Mouse (Mus musculus) embryonic facial prominence, embryonic 11.5 days (tissue): ENCODE measurements around the gene Rrad. TPM values are rescaled to one million over a fixed set of nuclear protein-coding genes. Genes with fewer than 3 reads are reported as not detected.
A peak's percentile ranks its signal among the peaks of the same experiment; 100 is the strongest.

Experiments
- ATAC-seq: fragments of 200-750 bp; cut with Nextera tagmentation; replicated peaks from 2 replicates; pipeline ENCODE4 v1.8.0; 2017; ENCODE audit warnings: low read depth; ENCODE audit not compliant: insufficient number of reproducible peaks, low FRiP score, low TSS enrichment
- DNase-seq: peaks from one replicate; pipeline ENCODE4 v3.0.0-alpha.2; 2015; ENCODE audit warnings: low spot score
- H3K27ac ChIP-seq: fragments of 300-500 bp; sonication (generic); replicated peaks from 2 replicates; pipeline ENCODE4 v1.5.1; 2014; ENCODE audit warnings: mild to moderate bottlenecking, low read depth, low read length, control low read depth
- H3K27me3 ChIP-seq: fragments of 300-500 bp; sonication (generic); 2 replicates; pipeline ENCODE4 v1.6.1; 2014; ENCODE audit warnings: mild to moderate bottlenecking, low read length, moderate library complexity, mixed read lengths; ENCODE audit not compliant: control insufficient read depth, insufficient read depth
- H3K36me3 ChIP-seq: fragments of 300-500 bp; sonication (generic); replicated peaks from 2 replicates; pipeline ENCODE4 v1.6.1; 2014; ENCODE audit warnings: low read depth, mild to moderate bottlenecking, low read length, moderate library complexity, mixed read lengths; ENCODE audit not compliant: control insufficient read depth, insufficient read depth
- H3K4me1 ChIP-seq: fragments of 300-500 bp; sonication (generic); 2 replicates; pipeline ENCODE4 v1.6.1; 2014; ENCODE audit warnings: low read length, mixed read lengths; ENCODE audit not compliant: control insufficient read depth, insufficient read depth
- H3K4me2 ChIP-seq: fragments of 300-500 bp; sonication (generic); 2 replicates; pipeline ENCODE4 v1.6.1; 2014; ENCODE audit warnings: low read depth, mild to moderate bottlenecking, control low read depth, low read length, moderate library complexity
- H3K4me3 ChIP-seq: fragments of 300-500 bp; sonication (generic); 2 replicates; pipeline ENCODE4 v1.5.1; 2014; ENCODE audit warnings: low read depth, low read length, control low read depth
- H3K9ac ChIP-seq: fragments of 300-500 bp; sonication (generic); replicated peaks from 2 replicates; pipeline ENCODE4 v1.6.1; 2014; ENCODE audit warnings: mild to moderate bottlenecking, control low read depth, low read length
- H3K9me3 ChIP-seq: fragments of 300-500 bp; sonication (generic); replicated peaks from 2 replicates; pipeline ENCODE4 v1.6.1; 2016; ENCODE audit warnings: mild to moderate bottlenecking, low read length, inconsistent platforms, mixed read lengths; ENCODE audit not compliant: control insufficient read depth
- WGBS: fragments of 180-500 bp; shearing (Covaris S2); extraction: QIAGEN DNeasy Blood & Tissue Kit; methylation state at CpG from one replicate; pipeline ENCODE4 v1.1.7; 2014; 5-methylcytosine and 5-hydroxymethylcytosine counted together
- polyA plus RNA-seq: library from polyadenylated mRNA; unstranded; fragments of >200 nt; fragmentation: Nextera tagmentation; extraction: Ambion mirVana; gene quantifications from 2 replicates; pipeline ENCODE4 v1.2.1, GENCODE M21; 2014

The Rrad gene
- polyA plus RNA-seq, 1 experiment from 2014 or later = 3.6 TPM

GRCm38 (mm10) chr8:104609222-104609621 is 21.9 kb downstream of the Rrad start:
- 72% methylated on average over 8 of the region's 8 CpGs for WGBS
- DNase-seq = no peak
- Histone ChIP-seq H3K36me3 (no peaks in the 10 kb centered on the region), H3K9me3 (no peaks in the 10 kb centered on the region), H3K9ac (no peak overlapping the region), H3K27me3 (no peaks in the 10 kb centered on the region; the same call in 1 of the 2 replicates), H3K4me2 (no peak overlapping the region), H3K27ac (no peak overlapping the region), H3K4me1 (no peaks in the 10 kb centered on the region), H3K4me3 (no peak overlapping the region)
- ATAC-seq = no peak

DNA sequence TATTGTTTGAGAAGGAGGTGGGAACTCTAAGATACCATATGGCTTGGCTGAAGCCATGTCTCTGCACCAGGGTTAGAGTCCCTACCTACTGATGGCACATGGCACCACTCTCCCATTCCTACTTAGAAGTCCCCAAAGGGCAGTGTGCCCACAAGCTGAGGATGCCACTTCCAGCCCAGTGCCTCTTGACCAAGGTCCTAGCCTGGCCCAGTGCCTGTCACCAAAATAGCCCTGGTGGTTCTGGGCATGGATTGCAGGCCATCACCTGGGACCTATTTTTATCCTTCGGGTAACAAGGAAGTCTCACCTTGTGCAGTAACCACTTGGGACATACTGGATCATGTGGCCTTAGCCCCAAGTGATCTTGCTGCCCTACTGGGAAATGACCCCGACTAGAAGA is 23.2 kb downstream of the Rrad start:
- no peak overlapping the region for H3K27ac ChIP-seq
- no peaks in the 10 kb centered on the region for H3K9me3 ChIP-seq
- no peaks in the 10 kb centered on the region for H3K36me3 ChIP-seq
- H3K4me1 ChIP-seq = no peaks in the 10 kb centered on the region
- no peak overlapping the region for H3K4me3 ChIP-seq
- WGBS = 80% methylated on average over 2 of the region's 2 CpGs
- ATAC-seq = no peak
- no peak overlapping the region for H3K9ac ChIP-seq
- no peak overlapping the region for H3K4me2 ChIP-seq
- no peak for DNase-seq
- H3K27me3 ChIP-seq = no peaks in the 10 kb centered on the region; the same call in 1 of the 2 replicates

- DNase-seq = no peak
- Histone ChIP-seq H3K36me3 (no peaks in the 10 kb centered on the region), H3K9me3 (no peaks in the 10 kb centered on the region), H3K9ac (no peak overlapping the region), H3K4me3 (no peak overlapping the region), H3K4me1 (peaks cover 2% of the 10 kb centered on the region; the same call in 1 of the 2 replicates), H3K27ac (no peak overlapping the region), H3K4me2 (no peak overlapping the region), H3K27me3 (no peaks in the 10 kb centered on the region; the same call in 1 of the 2 replicates)
- WGBS = 47% methylated on average over 6 of the region's 6 CpGs
- no peak for ATAC-seq
Measured at GRCm38 (mm10) chr8:104606329-104606728, 24.8 kb downstream of the Rrad start.

DNA sequence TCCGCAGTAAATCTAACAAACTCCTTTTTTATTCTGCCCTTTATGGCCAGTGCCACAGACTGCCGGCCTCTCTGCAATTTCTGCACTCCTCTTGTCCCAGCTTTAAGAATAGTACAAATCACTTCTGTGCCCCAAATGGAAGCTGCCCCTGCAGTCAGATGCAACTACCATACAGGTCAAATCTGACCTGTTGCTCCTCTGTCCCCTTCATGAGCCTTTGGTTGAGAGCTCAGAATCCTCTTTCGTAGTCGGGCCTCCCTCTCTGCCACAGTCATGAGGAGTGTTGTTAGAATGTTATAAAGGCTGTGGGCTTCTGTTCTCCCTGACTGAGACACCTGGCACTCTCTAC is 27.9 kb downstream of the Rrad start:
- no peak overlapping the region for H3K9ac ChIP-seq

DNA sequence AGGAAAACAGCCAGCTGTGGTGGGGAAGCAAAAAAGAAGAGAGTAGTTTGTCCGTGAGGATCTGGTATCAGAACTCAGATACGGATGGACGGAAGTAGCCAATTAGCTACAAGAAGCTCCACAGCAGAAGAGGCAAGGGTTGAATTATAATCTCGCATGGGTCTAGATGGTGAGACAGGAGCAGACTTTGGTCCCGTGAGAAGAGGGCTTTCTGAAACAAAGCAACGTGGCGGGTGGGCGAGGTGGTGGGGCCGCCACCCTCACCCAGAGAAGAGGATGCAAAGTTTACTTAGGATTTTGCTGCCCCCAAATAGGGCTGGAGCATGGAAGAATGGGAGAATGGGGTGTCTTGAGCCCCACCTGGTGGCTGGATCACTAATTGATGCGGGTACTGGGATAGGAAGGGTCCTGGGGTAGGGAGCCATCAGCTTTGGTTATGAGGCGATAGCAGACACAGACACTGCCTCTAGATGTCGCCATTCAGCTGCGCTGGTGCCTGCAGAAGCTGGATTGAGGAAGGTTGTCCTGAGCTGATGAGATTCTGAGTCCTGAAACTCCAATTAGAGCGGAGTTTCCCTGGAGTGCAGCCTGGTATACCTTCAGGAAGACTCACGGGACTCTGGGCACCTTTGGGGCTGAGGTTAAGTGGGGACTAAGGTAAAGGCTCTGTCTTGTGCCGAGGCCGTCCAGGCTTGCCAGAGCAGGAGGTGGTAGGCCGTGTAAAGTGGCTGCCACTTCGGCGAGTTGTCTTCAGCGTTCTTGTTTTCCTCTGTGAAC is 28.5 kb downstream of the Rrad start:
- H3K27ac ChIP-seq = no peak overlapping the region
- H3K36me3 ChIP-seq = no peaks in the 10 kb centered on the region
- H3K9me3 ChIP-seq = no peaks in the 10 kb centered on the region
- H3K4me1 ChIP-seq = peaks cover 2% of the 10 kb centered on the region; the same call in 1 of the 2 replicates
- ATAC-seq (peak; percentile 89), DNase-seq (peak; percentile 96)
- no peaks in the 10 kb centered on the region for H3K27me3 ChIP-seq
- no peak overlapping the region; the same call in 1 of the 2 replicates for H3K9ac ChIP-seq
- H3K4me3 ChIP-seq = peak overlapping the region; percentile 21; the same call in 1 of the 2 replicates
- WGBS = 21% methylated on average over 21 of the region's 21 CpGs
- peak overlapping the region; percentile 37 for H3K4me2 ChIP-seq

More for the DNA sequence above, 27.9 kb downstream of the Rrad start:
- no peak overlapping the region; the same call in 1 of the 2 replicates for H3K4me2 ChIP-seq
- ATAC-seq = no peak
- H3K4me3 ChIP-seq = no peak overlapping the region
- no peaks in the 10 kb centered on the region for H3K27me3 ChIP-seq
- H3K36me3 ChIP-seq = no peaks in the 10 kb centered on the region
- peaks cover 2% of the 10 kb centered on the region; the same call in 1 of the 2 replicates for H3K4me1 ChIP-seq
- H3K9me3 ChIP-seq = no peaks in the 10 kb centered on the region
- no peak for DNase-seq
- H3K27ac ChIP-seq = no peak overlapping the region
- WGBS = 62% methylated on average over 4 of the region's 4 CpGs

DNA sequence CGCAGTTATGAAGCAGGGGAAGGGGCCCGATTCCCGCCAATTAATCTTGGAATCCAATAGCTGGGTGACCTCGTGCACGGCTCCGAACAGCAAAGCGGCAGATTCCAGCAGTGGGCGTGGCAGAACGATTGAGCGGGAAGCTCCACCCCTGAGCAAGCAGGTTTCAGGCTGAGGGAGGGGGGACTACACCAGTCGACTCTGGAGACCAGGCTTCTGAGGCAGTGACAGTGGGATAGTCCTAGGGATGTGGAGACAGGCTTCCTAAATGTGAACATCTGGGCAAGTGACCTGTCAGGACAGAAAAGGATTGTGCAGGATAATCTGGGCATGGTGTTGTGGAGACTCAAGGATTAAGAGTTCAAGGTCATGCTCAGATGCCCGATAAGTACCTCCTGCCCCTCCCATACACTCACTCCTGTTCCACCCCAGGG is 29.2 kb downstream of the Rrad start:
- H3K4me3 ChIP-seq = 0 out of 2 replicates have a peak overlapping the region, but pooled peaks have one; percentile 21
- H3K27me3 ChIP-seq = no peaks in the 10 kb centered on the region
- ATAC-seq = peak; percentile 58
- no peaks in the 10 kb centered on the region for H3K36me3 ChIP-seq
- 3% methylated on average over 12 of the region's 12 CpGs for WGBS
- peak; percentile 38 for DNase-seq
- peaks cover 2% of the 10 kb centered on the region; the same call in 1 of the 2 replicates for H3K4me1 ChIP-seq
- no peak overlapping the region for H3K27ac ChIP-seq
- no peak overlapping the region; the same call in 1 of the 2 replicates for H3K9ac ChIP-seq
- peak overlapping the region; percentile 37 for H3K4me2 ChIP-seq
- no peaks in the 10 kb centered on the region for H3K9me3 ChIP-seq

DNA sequence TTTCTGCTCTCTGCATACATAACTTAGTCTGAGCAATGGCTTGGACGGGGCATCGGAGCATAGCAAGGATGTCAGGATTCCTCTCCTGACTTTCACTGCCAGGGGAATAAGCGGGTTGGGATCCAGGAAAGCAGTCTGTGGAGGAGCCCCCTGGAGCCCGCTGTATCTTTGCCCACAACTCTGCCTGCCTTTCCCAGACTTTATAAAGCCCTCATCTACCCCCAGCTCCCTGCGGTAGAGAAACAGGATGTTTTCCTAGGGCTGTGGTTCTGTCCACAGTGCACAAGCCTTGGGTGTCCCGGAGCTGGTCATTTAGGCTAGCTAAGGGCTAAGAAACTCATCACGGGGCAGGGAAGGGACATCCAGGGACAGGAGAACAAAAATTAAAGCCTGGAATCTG is 29.7 kb downstream of the Rrad start:
- H3K27ac ChIP-seq = no peak overlapping the region
- H3K4me3 ChIP-seq = no peak overlapping the region
- no peak for DNase-seq
- peak overlapping the region; percentile 29; the same call in 1 of the 2 replicates for H3K9ac ChIP-seq
- ATAC-seq = no peak
- no peaks in the 10 kb centered on the region for H3K27me3 ChIP-seq
- no peaks in the 10 kb centered on the region for H3K9me3 ChIP-seq
- H3K4me2 ChIP-seq = no peak overlapping the region
- peaks cover 2% of the 10 kb centered on the region; the same call in 1 of the 2 replicates for H3K4me1 ChIP-seq
- 19% methylated on average over 7 of the region's 7 CpGs for WGBS
- no peaks in the 10 kb centered on the region for H3K36me3 ChIP-seq

DNA sequence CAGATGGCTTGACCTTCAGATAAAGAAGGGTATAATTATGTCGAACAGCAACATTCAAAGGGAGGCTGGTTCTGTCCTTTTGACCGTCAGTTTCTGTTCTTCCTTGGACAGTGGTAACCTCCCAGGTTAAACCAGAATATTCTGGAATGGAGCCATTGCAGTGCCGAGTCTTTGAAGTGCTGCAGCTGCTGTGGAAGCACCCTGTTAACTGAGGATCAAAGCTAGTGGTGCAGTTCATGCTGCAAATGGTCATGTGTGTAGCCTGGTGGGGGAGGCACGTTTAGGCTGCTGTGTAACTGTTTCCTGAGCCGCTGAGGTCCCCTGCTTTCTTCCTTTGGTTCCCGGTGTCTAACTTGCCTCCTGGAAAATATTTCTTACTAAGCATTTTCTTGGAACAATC is 32.6 kb downstream of the Rrad start:
- Histone ChIP-seq H3K9me3 (no peaks in the 10 kb centered on the region), H3K9ac (no peak overlapping the region), H3K27me3 (no peaks in the 10 kb centered on the region), H3K36me3 (peaks cover 8% of the 10 kb centered on the region), H3K4me3 (no peak overlapping the region), H3K4me2 (no peak overlapping the region), H3K27ac (no peak overlapping the region), H3K4me1 (peaks cover 2% of the 10 kb centered on the region; the same call in 1 of the 2 replicates)
- no peak for ATAC-seq
- no peak for DNase-seq
- 67% methylated on average over 6 of the region's 6 CpGs for WGBS
